Mouse (Mus musculus): ENCODE data around the gene Hcn1. TPM values are rescaled to one million over a fixed set of nuclear protein-coding genes. Genes with fewer than 3 reads are reported as not detected.

The Hcn1 gene
- polyA plus RNA-seq, 1 experiment, result not detected

- TF ChIP-seq GATA1 (IDR thresholded peaks at IDR 0.05; ENCODE audit: low read length), result no peak
Observed at GRCm38 (mm10) chr13:117907801-117908200, 305.7 kb downstream of the Hcn1 start.

GRCm38 (mm10) chr13:117929734-117930133 is 327.6 kb downstream of the Hcn1 start:
- no peak for TF ChIP-seq GATA1 (IDR thresholded peaks at IDR 0.05; ENCODE audit: low read length)

- no peak for TF ChIP-seq GATA1 (IDR thresholded peaks at IDR 0.05; ENCODE audit: low read length)
Observed at GRCm38 (mm10) chr13:117931746-117932145, 329.6 kb downstream of the Hcn1 start.

- no peak for TF ChIP-seq GATA1 (IDR thresholded peaks at IDR 0.05; ENCODE audit: low read length)
Observed at GRCm38 (mm10) chr13:117938761-117939160, 336.6 kb downstream of the Hcn1 start.

- no peak for TF ChIP-seq GATA1 (IDR thresholded peaks at IDR 0.05; ENCODE audit: low read length)
Observed at GRCm38 (mm10) chr13:117940536-117941280, 338.6 kb downstream of the Hcn1 start.

GRCm38 (mm10) chr13:117946843-117947242 is 344.7 kb downstream of the Hcn1 start:
- TF ChIP-seq GATA1 (IDR thresholded peaks at IDR 0.05; ENCODE audit: low read length), result no peak

GRCm38 (mm10) chr13:117947704-117948376 is 345.7 kb downstream of the Hcn1 start:
- no peak for TF ChIP-seq GATA1 (IDR thresholded peaks at IDR 0.05; ENCODE audit: low read length)

GRCm38 (mm10) chr13:117958496-117959421 is 356.6 kb downstream of the Hcn1 start:
- TF ChIP-seq GATA1 (IDR thresholded peaks at IDR 0.05; ENCODE audit: low read length), result no peak

- TF ChIP-seq GATA1 (IDR thresholded peaks at IDR 0.05; ENCODE audit: low read length), result no peak
Observed at GRCm38 (mm10) chr13:117964620-117965019, 362.5 kb downstream of the Hcn1 start.

- TF ChIP-seq GATA1 (IDR thresholded peaks at IDR 0.05; ENCODE audit: low read length), result no peak
Observed at GRCm38 (mm10) chr13:117975382-117975781, 373.3 kb downstream of the Hcn1 start.

GRCm38 (mm10) chr13:117975823-117976222 is 373.7 kb downstream of the Hcn1 start:
- TF ChIP-seq GATA1 (IDR thresholded peaks at IDR 0.05; ENCODE audit: low read length), result no peak

GRCm38 (mm10) chr13:117984339-117984738 is 382.2 kb downstream of the Hcn1 start:
- TF ChIP-seq GATA1 (IDR thresholded peaks at IDR 0.05; ENCODE audit: low read length), result no peak

GRCm38 (mm10) chr13:117999767-118000488 is 397.8 kb downstream of the Hcn1 start:
- TF ChIP-seq GATA1 (IDR thresholded peaks at IDR 0.05; ENCODE audit: low read length), result no peak

GRCm38 (mm10) chr13:118000538-118000937 is 398.4 kb downstream of the Hcn1 start:
- no peak for TF ChIP-seq GATA1 (IDR thresholded peaks at IDR 0.05; ENCODE audit: low read length)

- no peak for TF ChIP-seq GATA1 (IDR thresholded peaks at IDR 0.05; ENCODE audit: low read length)
Observed at GRCm38 (mm10) chr13:118021176-118021575, 419.1 kb downstream of the Hcn1 start.

All from G1E-ER4 (cell line).